In the genomic region with DNA sequence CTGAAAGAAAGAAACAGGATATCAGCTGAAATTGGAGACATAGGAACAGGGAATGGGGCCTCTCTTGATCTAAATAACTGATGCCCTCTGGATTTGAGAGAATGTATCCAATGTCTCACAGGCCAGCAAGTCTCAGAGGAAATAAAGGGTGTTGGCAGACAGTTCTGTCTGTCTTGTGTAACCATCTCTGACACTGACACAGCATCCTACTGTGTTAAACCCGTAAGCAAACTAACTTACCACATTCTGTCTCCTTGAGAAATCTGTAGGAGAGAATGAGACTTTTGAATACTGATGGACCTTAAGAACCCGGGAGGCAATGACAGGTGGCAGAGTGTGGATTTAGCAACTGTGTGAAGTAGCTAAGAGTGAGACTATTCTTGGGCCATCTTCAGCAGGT, we compare ENCODE assay signal across 34 mouse cellular contexts. TPM values are rescaled to one million over a fixed set of nuclear protein-coding genes. Genes with fewer than 3 reads are reported as not detected.
DNase-seq lines count a peak whose midpoint lies in the region; ATAC-seq and TF ChIP-seq lines count a peak whose summit lies in the region.
"Had no signal": no experiment of that assay in that cellular context is flagged by ENCODE, and none has a peak within 500 bp of the region (broad histone marks: within the 10 kb centered on the region; RNA-seq: fewer than 3 reads in every experiment).

No protein-coding gene starts in this region.

- WGBS in forebrain, postnatal 0 days, result 79% methylated on average over 2 of the region's 2 CpGs

- no peak for TF ChIP-seq CTCF in layer of hippocampus, adult 2 months (conservative IDR thresholded peaks at IDR 0.05)
- TF ChIP-seq CTCF in forebrain, postnatal 0 days (IDR thresholded peaks at IDR 0.05; ENCODE audit: low read depth), result no peak

- H3K4me2 ChIP-seq in forebrain, postnatal 0 days (ENCODE audit: low read depth), result no peak overlapping the region
- H3K4me2 ChIP-seq: embryonic facial prominence, embryonic 13.5 days; forebrain, embryonic 13.5 days; heart, embryonic 12.5 days; heart, embryonic 15.5 days; hindbrain, embryonic 13.5 days had no signal

- no peaks in the 10 kb centered on the region for H3K9me3 ChIP-seq in forebrain, postnatal 0 days (ENCODE audit: low read length)
- H3K9me3 ChIP-seq: embryonic facial prominence, embryonic 10.5 days; embryonic facial prominence, embryonic 13.5 days; forebrain, embryonic 10.5 days; forebrain, embryonic 13.5 days; heart, embryonic 12.5 days; heart, embryonic 15.5 days; hindbrain, embryonic 10.5 days; hindbrain, embryonic 13.5 days had no signal

- no peaks in the 10 kb centered on the region for H3K36me3 ChIP-seq in forebrain, postnatal 0 days (ENCODE audit: insufficient read depth)
- H3K36me3 ChIP-seq: embryonic facial prominence, embryonic 10.5 days; embryonic facial prominence, embryonic 13.5 days; forebrain, embryonic 10.5 days; heart, embryonic 12.5 days; heart, embryonic 15.5 days; hindbrain, embryonic 10.5 days; hindbrain, embryonic 13.5 days had no signal

- H3K4me3 ChIP-seq in layer of hippocampus, adult 2 months, result no peak overlapping the region
- no peak overlapping the region for H3K4me3 ChIP-seq in forebrain, postnatal 0 days (ENCODE audit: low read depth, low read length)
- H3K4me3 ChIP-seq: embryonic facial prominence, embryonic 10.5 days; embryonic facial prominence, embryonic 13.5 days; erythroblast, embryonic 14.5 days; forebrain, embryonic 10.5 days; forebrain, embryonic 13.5 days; heart, embryonic 12.5 days; heart, embryonic 15.5 days; hindbrain, embryonic 10.5 days; hindbrain, embryonic 13.5 days had no signal

- H3K27ac ChIP-seq in layer of hippocampus, adult 2 months, result peak overlapping the region; percentile 63; the same call in 1 of the 2 replicates
- no peak overlapping the region for H3K27ac ChIP-seq in forebrain, postnatal 0 days (ENCODE audit: low read depth, low read length)
- H3K27ac ChIP-seq: embryonic facial prominence, embryonic 10.5 days; embryonic facial prominence, embryonic 13.5 days; forebrain, embryonic 10.5 days; forebrain, embryonic 13.5 days; heart, embryonic 15.5 days; hindbrain, embryonic 10.5 days; hindbrain, embryonic 13.5 days had no signal

- H3K4me1 ChIP-seq in forebrain, postnatal 0 days (ENCODE audit: insufficient read depth), result no peaks in the 10 kb centered on the region
- H3K4me1 ChIP-seq: embryonic facial prominence, embryonic 10.5 days; embryonic facial prominence, embryonic 13.5 days; forebrain, embryonic 10.5 days; forebrain, embryonic 13.5 days; heart, embryonic 15.5 days; hindbrain, embryonic 10.5 days; hindbrain, embryonic 13.5 days had no signal

- DNase-seq in cerebellum, adult 18-20 months, result no peak
- no peak for DNase-seq in layer of hippocampus, adult 2 months (ENCODE audit: low spot score in 2 of 2)
- no peak for DNase-seq in layer of hippocampus, adult 11-12 months (ENCODE audit: low spot score)
- DNase-seq in adipocyte (ENCODE audit: low spot score), result peak; percentile 5
- DNase-seq in fat pad, adult 2 months (ENCODE audit: extremely low read depth, low read depth, low spot score), result peak; percentile 26
- DNase-seq in forebrain, postnatal 0 days, result no peak
- DNase-seq in gastrocnemius, postnatal 25 days, result no peak
- DNase-seq: adrenal gland, postnatal 14 days; cerebellum, adult 2 months; cerebellum, adult 9-11 months; cerebellum, postnatal 25 days; embryo, embryonic 11 days; gastrocnemius, postnatal 10 days; heart, adult 18-20 months; heart, postnatal 10 days; heart, postnatal 36 days had no signal

- 0 out of 2 replicates have a peak, but pooled peaks have one; percentile 61 for ATAC-seq in cerebellum, adult (ENCODE audit: insufficient number of reproducible peaks, low FRiP score, low TSS enrichment)
- ATAC-seq in forebrain, postnatal 0 days, result no peak
- ATAC-seq: activated CD4-positive, CD25-positive, alpha-beta regulatory T cell, adult 4 months; forebrain, embryonic 13.5 days; forebrain, embryonic 16.5 days; hindbrain, embryonic 16.5 days; intestine, embryonic 16.5 days had no signal

- no peaks in the 10 kb centered on the region for H3K27me3 ChIP-seq in forebrain, postnatal 0 days (ENCODE audit: insufficient read depth, low read length)
- H3K27me3 ChIP-seq: embryonic facial prominence, embryonic 13.5 days; forebrain, embryonic 13.5 days; heart, embryonic 12.5 days; heart, embryonic 15.5 days; hindbrain, embryonic 13.5 days had no signal

- H3K9ac ChIP-seq in forebrain, postnatal 0 days, result no peak overlapping the region
- H3K9ac ChIP-seq: embryonic facial prominence, embryonic 13.5 days; forebrain, embryonic 13.5 days; heart, embryonic 12.5 days; heart, embryonic 15.5 days; hindbrain, embryonic 13.5 days had no signal

RNA-seq across cellular contexts. Expression of a gene that starts 41.7 kb away (rescaled TPM):
- total RNA-seq in layer of hippocampus, adult 2 months (2021), result 1 to 10 TPM; 3.5 TPM
- 0.48 and 2.8 TPM in 2 replicates for total RNA-seq in forebrain, postnatal 0 days (2014; rRNA removed)
- 0.11 TPM in 1 of 2 replicates, not detected in the other for polyA plus RNA-seq in forebrain, postnatal 0 days (2015; fragmentation: Nextera tagmentation; extraction: Ambion mirVana)
- total RNA-seq in gastrocnemius, postnatal 25 days (2021), result not detected
- total RNA-seq: adrenal gland, postnatal 14 days; adrenal gland, postnatal 4 days; common myeloid progenitor, adult 5-6 weeks; gastrocnemius, adult 18-20 months; gastrocnemius, postnatal 10 days; gastrocnemius, postnatal 4 days; heart, adult 18-20 months; heart, postnatal 10 days; heart, postnatal 36 days had no signal
- polyA plus RNA-seq: activated CD4-positive, CD25-positive, alpha-beta regulatory T cell, adult 4 months; embryonic facial prominence, embryonic 10.5 days; embryonic facial prominence, embryonic 13.5 days; erythroblast, embryonic 14.5 days; forebrain, embryonic 10.5 days; heart, embryonic 12.5 days; heart, embryonic 15.5 days; hindbrain, embryonic 10.5 days; intestine, embryonic 16.5 days had no signal

Comparison
In these comparisons a context has a peak if more than half of its experiments do, and no peak if none do; other contexts are left out.
1. DNase-seq: peak in adipocyte (single experiment) and fat pad, adult 2 months (single experiment); none in cerebellum, adult 18-20 months (0 of 2), layer of hippocampus, adult 2 months (0 of 2), layer of hippocampus, adult 11-12 months (single experiment), forebrain, postnatal 0 days (single experiment) and gastrocnemius, postnatal 25 days (single experiment).